Mouse (Mus musculus): ENCODE measurements around the gene Ints4.

Gene Ints4

DNA sequence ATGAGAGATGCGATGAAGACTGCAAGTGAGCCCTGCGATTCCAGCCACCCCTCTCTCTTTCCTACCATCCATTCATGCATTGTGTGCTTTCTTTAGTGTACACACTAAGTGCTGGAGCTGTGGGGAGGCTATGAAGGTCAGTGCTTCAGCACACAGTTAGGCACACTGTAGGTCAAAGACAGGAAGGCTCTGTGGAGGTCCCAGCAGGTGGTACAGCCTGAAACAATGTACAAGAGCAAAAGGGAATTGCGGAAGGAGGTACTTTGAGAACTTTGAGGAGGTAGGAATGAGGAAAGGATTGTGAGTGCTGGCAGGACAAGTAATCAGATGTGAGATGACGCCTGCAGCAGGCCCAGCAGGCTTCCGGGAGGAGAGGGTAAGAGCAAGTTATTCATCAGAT, 54.8 kb downstream of the Ints4 start:
- in situ Hi-C loops (cut with MboI; ENCODE audit: low sequenced_read_pairs), result no loop called here

DNA sequence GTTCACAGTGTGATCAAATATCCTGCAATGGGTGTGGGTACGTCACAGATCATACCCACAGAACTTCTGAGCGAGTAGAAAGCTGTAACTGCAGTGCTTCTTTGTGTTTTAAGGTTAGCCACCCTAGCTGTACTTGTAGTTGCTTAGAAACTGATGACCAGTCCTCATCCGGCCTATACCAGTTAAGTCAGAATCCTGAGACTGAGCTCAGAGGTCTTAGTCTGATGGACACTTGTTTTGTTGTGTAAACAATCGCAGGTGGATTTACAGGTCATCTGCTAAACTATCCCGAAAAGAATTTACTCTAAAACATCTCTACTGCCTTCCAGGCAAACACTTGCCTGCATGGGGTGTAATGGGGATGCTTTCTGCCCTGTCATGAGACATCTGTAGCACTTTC, 55.8 kb downstream of the Ints4 start:
- in situ Hi-C loops (cut with MboI; ENCODE audit: low sequenced_read_pairs), result no loop called here

DNA sequence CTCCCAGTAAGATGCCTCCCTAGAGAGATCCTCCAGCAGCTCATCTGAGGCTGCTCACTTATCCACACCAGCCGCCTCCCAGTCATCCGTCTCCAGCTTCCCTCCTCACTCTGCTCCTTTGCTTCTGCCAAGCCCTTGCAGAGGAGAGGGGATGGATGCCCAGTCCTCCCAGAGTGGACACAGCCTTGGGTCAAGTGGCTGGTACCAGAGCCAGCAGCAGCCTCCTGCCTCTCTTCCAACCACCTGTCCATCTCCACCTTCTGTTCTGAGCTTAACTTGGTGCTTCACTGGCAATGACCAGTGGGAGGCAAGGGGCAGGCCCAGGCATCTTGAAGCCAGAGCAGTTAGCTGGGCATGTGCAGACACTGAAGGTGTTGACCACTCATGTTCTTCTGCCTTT, 65.7 kb downstream of the Ints4 start:
- in situ Hi-C loops (cut with MboI; ENCODE audit: low sequenced_read_pairs), result no loop called here

DNA sequence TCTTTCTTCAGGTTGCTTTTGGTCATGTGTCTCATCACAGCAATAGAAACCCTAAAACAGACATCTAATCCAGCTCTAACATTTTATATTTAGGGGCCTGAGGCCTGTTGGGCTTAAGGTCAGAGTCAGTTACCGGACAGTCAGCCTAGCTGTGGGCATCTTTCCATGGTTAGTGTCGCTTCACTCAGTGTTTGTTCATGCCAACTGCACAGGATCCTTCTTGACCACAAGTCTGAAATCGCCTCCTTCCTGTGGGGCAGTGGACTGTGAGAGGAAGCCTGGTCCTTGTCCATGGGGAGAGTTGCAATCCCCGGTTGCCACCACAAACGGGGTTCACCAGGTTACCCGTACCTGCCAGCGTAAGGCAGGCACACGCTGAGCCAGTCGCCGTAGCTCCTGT, 68.5 kb downstream of the Ints4 start:
- in situ Hi-C loops (cut with MboI; ENCODE audit: low sequenced_read_pairs), result no loop called here

- in situ Hi-C loops (cut with MboI; ENCODE audit: low sequenced_read_pairs), result no loop called here
These were observed 69.9 kb downstream of the Ints4 start for GRCm38 (mm10) chr7:97550673-97551072.

DNA sequence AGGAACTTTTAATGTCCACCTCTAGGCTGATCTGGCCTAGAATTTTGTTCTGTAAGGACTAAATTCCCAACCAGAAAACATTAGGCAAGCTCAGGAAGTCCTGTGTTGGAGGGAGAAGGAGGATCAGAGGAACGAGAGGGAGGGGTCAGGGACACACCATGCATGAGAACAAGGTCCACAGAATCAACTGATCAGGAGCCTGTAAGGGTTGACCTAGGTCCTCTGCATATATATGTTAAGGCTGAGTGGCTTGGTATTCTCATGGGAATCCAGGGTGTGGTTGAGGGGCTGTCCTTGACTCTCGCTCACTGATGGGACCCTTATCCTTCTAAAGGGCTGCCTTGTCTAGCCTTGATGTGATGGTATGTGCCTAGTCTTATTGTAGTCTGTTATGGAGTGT, 82.8 kb downstream of the Ints4 start:
- in situ Hi-C loops (cut with MboI; ENCODE audit: low sequenced_read_pairs), result no loop called here

- in situ Hi-C loops (cut with MboI; ENCODE audit: low sequenced_read_pairs), result no loop called here
These were observed 88.6 kb downstream of the Ints4 start for GRCm38 (mm10) chr7:97569372-97569771.

- in situ Hi-C loops (cut with MboI; ENCODE audit: low sequenced_read_pairs), result no loop called here
These were observed 89.6 kb downstream of the Ints4 start for GRCm38 (mm10) chr7:97570389-97570788.

GRCm38 (mm10) chr7:97578361-97579066, 97.8 kb downstream of the Ints4 start:
- in situ Hi-C loops (cut with MboI; ENCODE audit: low sequenced_read_pairs), result no loop called here

DNA sequence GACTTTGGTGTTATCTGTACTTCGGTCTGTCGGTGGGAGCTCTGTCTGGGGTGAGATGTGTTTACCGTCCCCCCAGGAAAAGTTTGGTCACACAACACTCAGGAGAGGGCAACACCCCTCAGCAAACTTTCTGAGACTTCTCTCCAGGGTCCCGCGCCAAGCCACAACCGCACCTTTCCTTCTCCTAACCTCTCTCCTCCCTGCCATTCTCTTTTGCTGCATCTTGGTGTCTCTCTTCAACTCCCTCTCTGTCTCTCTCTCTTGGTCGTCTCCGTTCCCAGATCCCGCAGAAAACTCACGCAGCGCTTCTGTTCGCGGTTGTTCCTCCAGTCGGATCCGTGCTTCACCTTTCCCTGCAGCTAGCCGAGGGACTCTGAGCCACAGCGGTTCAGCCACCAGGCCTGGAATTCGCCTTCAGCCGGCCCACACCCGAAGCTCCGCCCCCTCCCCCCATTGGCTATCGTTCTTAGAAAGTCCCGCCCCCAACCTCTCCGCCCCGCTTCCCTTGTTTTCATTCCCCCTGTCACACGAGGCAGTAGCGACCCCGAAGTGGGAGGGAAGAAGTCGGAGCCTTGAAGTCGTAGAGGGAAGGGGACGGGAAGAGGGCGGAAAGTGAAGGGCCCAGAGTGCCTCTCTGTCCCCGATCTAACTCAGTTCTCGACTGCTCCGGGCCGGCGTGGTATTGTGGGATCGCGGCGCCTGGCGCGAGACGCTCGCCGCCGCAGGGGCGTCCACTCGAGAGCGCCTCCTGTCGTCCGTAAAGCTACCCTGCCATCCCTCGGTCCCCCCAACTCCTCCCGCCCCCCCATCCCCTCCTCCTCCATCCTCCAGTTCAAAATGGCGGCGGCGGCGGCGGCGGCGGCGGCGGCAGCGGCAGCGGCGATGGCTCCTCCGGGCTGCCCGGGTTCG, 98.6 kb downstream of the Ints4 start, which contains the start of the genes Aamdc and Rsf1:
Gene Aamdc, minus strand, starts transcription at position 431 of the 909 bp plus-strand sequence.
Gene Rsf1, plus strand, starts transcription at position 823 of the 909 bp plus-strand sequence.
- in situ Hi-C loops (cut with MboI; ENCODE audit: low sequenced_read_pairs), result no loop called here

DNA sequence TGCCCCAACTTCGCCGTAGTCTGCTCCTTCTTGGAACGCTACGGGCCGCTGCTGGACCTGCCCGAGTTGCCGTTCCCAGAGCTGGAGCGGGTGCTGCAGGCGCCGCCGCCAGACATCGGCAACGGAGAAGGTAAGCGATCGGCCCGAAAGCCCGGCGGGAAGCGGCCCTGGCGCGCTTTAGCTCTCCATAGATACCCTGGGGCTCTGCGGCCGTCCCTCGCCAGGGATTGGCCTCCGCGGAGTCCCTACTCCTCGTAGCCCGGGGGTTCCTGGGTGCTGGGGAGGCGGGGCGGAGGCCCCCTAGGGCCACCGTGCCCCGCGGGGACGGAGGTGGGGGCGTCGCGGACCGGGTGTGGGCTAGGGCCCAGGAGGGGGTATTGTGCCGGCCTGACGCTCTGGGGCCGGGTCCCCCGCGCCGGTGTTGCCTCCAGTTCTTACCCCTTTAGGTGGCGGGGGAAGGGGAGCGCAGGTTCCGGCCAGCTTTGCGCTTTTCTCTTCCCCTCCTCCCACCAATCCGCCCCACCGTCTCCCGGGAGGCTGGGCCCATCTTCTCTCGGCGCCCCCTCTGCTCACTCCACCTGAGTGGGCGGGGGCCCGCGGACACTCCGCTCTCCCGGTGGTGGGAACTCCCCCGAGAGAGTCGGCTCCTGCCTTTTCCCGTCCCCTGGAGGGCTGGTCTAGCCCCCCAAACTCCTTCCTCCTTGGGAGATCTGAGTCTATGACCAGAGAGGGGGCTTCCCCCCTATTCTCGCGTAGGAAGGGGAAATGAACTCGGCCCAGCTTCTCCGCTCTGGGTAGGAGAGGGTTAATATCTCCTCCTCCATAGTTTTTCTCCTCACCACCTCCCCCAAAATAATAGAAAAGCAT, 99.5 kb downstream of the Ints4 start:
- in situ Hi-C loops (cut with MboI; ENCODE audit: low sequenced_read_pairs), result no loop called here

- in situ Hi-C loops (cut with MboI; ENCODE audit: low sequenced_read_pairs), result no loop called here
These were observed 100.1 kb downstream of the Ints4 start for GRCm38 (mm10) chr7:97580843-97581214.

DNA sequence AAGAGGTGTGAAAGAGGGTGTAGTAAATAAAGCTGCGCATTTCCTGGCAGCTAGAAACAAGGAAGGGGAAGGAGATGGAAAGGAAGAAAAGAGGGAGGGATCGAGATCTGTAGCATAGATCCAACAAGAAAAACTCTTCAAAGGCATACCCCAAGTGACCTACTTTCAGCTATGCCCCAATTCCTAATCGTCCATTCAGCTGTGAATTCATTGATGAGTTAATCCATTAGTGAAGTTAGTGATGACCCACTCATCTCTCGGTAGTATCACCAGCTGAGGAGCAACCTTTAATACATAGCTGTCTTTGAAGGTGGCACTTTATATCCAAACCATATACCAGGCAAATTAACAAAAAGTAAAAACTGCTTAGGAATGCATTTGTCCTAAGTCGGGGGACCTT, 107.8 kb downstream of the Ints4 start:
- in situ Hi-C loops (cut with MboI; ENCODE audit: low sequenced_read_pairs), result no loop called here

GRCm38 (mm10) chr7:97590488-97590887, 109.7 kb downstream of the Ints4 start:
- in situ Hi-C loops (cut with MboI; ENCODE audit: low sequenced_read_pairs), result no loop called here

All from CH12F3 (cell line).